Mouse (Mus musculus) c-Kit-negative CD71-positive TER-119-positive erythroid progenitor cells, embryonic 14.5 days (primary cell): ENCODE data around the gene Tjp1.
A peak's percentile ranks its signal among the peaks of the same experiment; 100 is the strongest.

ENCODE experiments used
- DNase-seq: peaks from one replicate; pipeline ENCODE4 v3.0.0-alpha.2; 2013; ENCODE audit warnings: low read depth, low spot score

The Tjp1 gene

GRCm38 (mm10) chr7:65359774-65360173 lies 167.8 kb downstream of the Tjp1 start:
- no peak for DNase-seq

GRCm38 (mm10) chr7:65357538-65357937 lies 170.0 kb downstream of the Tjp1 start:
- no peak for DNase-seq

- DNase-seq, result no peak
Observed at GRCm38 (mm10) chr7:65356204-65356603, 171.4 kb downstream of the Tjp1 start.

- DNase-seq, result no peak
Observed at GRCm38 (mm10) chr7:65354908-65355307, 172.7 kb downstream of the Tjp1 start.

- DNase-seq, result no peak
Observed at GRCm38 (mm10) chr7:65350348-65351079, 177.1 kb downstream of the Tjp1 start.

GRCm38 (mm10) chr7:65348540-65348939 lies 179.0 kb downstream of the Tjp1 start:
- DNase-seq, result no peak

GRCm38 (mm10) chr7:65345314-65345713 lies 182.3 kb downstream of the Tjp1 start:
- no peak for DNase-seq

GRCm38 (mm10) chr7:65337581-65338270 lies 189.9 kb downstream of the Tjp1 start:
- no peak for DNase-seq

GRCm38 (mm10) chr7:65333081-65333760 lies 194.4 kb downstream of the Tjp1 start:
- no peak for DNase-seq

- DNase-seq, result peak; percentile 9
Observed at GRCm38 (mm10) chr7:65319047-65319725, 208.4 kb downstream of the Tjp1 start.

- peak; percentile 2 for DNase-seq
Observed at GRCm38 (mm10) chr7:65317418-65317817, 210.2 kb downstream of the Tjp1 start.

- DNase-seq, result no peak
Observed at GRCm38 (mm10) chr7:65315182-65315581, 212.4 kb downstream of the Tjp1 start.

- DNase-seq, result no peak
Observed at GRCm38 (mm10) chr7:65296675-65297589, 230.6 kb downstream of the Tjp1 start.

GRCm38 (mm10) chr7:65282886-65283285 lies 244.7 kb downstream of the Tjp1 start:
- no peak for DNase-seq

- no peak for DNase-seq
Observed at GRCm38 (mm10) chr7:65281960-65282359, 245.6 kb downstream of the Tjp1 start.

- DNase-seq, result no peak
Observed at GRCm38 (mm10) chr7:65280944-65281912, 246.4 kb downstream of the Tjp1 start.

- DNase-seq, result no peak
Observed at GRCm38 (mm10) chr7:65279277-65279676, 248.3 kb downstream of the Tjp1 start.

- no peak for DNase-seq
Observed at GRCm38 (mm10) chr7:65275761-65276160, 251.8 kb downstream of the Tjp1 start.

- DNase-seq, result no peak
Observed at GRCm38 (mm10) chr7:65274216-65274615, 253.4 kb downstream of the Tjp1 start.

- DNase-seq, result no peak
Observed at GRCm38 (mm10) chr7:65249656-65250055, 277.9 kb downstream of the Tjp1 start.
